Mouse (Mus musculus) hindbrain, embryonic 10.5 days (tissue): ENCODE data around the gene Dzip1l. TPM values are rescaled to one million over a fixed set of nuclear protein-coding genes. Genes with fewer than 3 reads are reported as not detected.
"Not testable (repeated sequence)": the region's sequence is repeated elsewhere in the genome, so short reads cannot be mapped to it uniquely, and the experiment has no call there.

ENCODE experiments used
- DNase-seq: peaks from one replicate; pipeline ENCODE4 v3.0.0-alpha.2; 2017; ENCODE audit warnings: low spot score
- H3K27ac ChIP-seq: fragments of 300-500 bp; sonication (generic); 2 replicates; pipeline ENCODE4 v1.5.1; 2016; ENCODE audit warnings: mild to moderate bottlenecking, moderate library complexity
- H3K27me3 ChIP-seq: fragments of 300-500 bp; sonication (generic); 2 replicates; pipeline ENCODE4 v1.6.1; 2016; ENCODE audit warnings: mild to moderate bottlenecking; ENCODE audit not compliant: poor library complexity, insufficient read depth, severe bottlenecking
- H3K36me3 ChIP-seq: fragments of 300-500 bp; sonication (generic); 2 replicates; pipeline ENCODE4 v1.6.1; 2016; ENCODE audit warnings: mild to moderate bottlenecking, moderate library complexity
- H3K4me1 ChIP-seq: fragments of 300-500 bp; sonication (generic); replicated peaks from 2 replicates; pipeline ENCODE4 v1.6.1; 2016; ENCODE audit warnings: mild to moderate bottlenecking
- H3K4me3 ChIP-seq: fragments of 300-500 bp; sonication (generic); 2 replicates; pipeline ENCODE4 v1.5.1; 2016; ENCODE audit warnings: mild to moderate bottlenecking, moderate library complexity
- H3K9me3 ChIP-seq: fragments of 300-500 bp; sonication (generic); 2 replicates; pipeline ENCODE4 v1.6.1; 2016; ENCODE audit warnings: mild to moderate bottlenecking, moderate library complexity
- WGBS: fragments of 180-500 bp; shearing (Covaris S2); methylation state at CpG from one replicate; pipeline ENCODE4 v1.1.7; 2016; 5-methylcytosine and 5-hydroxymethylcytosine counted together
- polyA plus RNA-seq: library from polyadenylated mRNA; unstranded; fragments of >200 nt; fragmentation: Nextera tagmentation; extraction: Ambion mirVana; gene quantifications from 2 replicates; pipeline ENCODE4 v1.2.1, GENCODE M21; 2016

The Dzip1l gene
- polyA plus RNA-seq = 26.8 and 26.9 TPM in 2 replicates

- peaks cover 49% of the 10 kb centered on the region for H3K4me1 ChIP-seq
- peak within 1 kb of the TSS; percentile 97 for H3K27ac ChIP-seq
- no peaks in the 10 kb centered on the region for H3K9me3 ChIP-seq
- H3K4me3 ChIP-seq = peak within 1 kb of the TSS; percentile 70
- peaks cover 17% of the 10 kb centered on the region for H3K36me3 ChIP-seq
- WGBS = under 1% methylated on average over 44 of the region's 44 CpGs
- H3K27me3 ChIP-seq = no peaks in the 10 kb centered on the region
- peak; percentile 86 for DNase-seq
These were observed at the start of gene Dzip1l for GRCm38 (mm10) chr9:99629281-99630011. TSS of gene Dzip1l (plus strand) at chr9:99629496.

GRCm38 (mm10) chr9:99580655-99581054, 48.6 kb upstream of the Dzip1l start:
- Histone ChIP-seq H3K4me3 (no peak overlapping the region), H3K36me3 (peaks cover 77% of the 10 kb centered on the region), H3K27ac (no peak overlapping the region), H3K9me3 (no peaks in the 10 kb centered on the region), H3K4me1 (peaks cover 19% of the 10 kb centered on the region), H3K27me3 (no peaks in the 10 kb centered on the region)
- WGBS = 60% methylated on average over 2 of the region's 2 CpGs
- peak; percentile 22 for DNase-seq

GRCm38 (mm10) chr9:99587505-99588202, 41.6 kb upstream of the Dzip1l start:
- WGBS = 31% methylated on average over 8 of the region's 8 CpGs
- peak; percentile 74 for DNase-seq
- no peak overlapping the region for H3K4me3 ChIP-seq
- peaks cover 29% of the 10 kb centered on the region for H3K36me3 ChIP-seq
- H3K27ac ChIP-seq = no peak overlapping the region
- no peaks in the 10 kb centered on the region for H3K4me1 ChIP-seq
- no peaks in the 10 kb centered on the region for H3K9me3 ChIP-seq
- no peaks in the 10 kb centered on the region for H3K27me3 ChIP-seq

GRCm38 (mm10) chr9:99591144-99591543, 38.2 kb upstream of the Dzip1l start:
- no peak for DNase-seq
- Histone ChIP-seq H3K9me3 (peaks cover 3% of the 10 kb centered on the region; the same call in 1 of the 2 replicates), H3K4me3 (no peak overlapping the region), H3K36me3 (no peaks in the 10 kb centered on the region), H3K27me3 (no peaks in the 10 kb centered on the region), H3K4me1 (no peaks in the 10 kb centered on the region), H3K27ac (no peak overlapping the region)
- WGBS = 83% methylated on average over 8 of the region's 8 CpGs

DNA sequence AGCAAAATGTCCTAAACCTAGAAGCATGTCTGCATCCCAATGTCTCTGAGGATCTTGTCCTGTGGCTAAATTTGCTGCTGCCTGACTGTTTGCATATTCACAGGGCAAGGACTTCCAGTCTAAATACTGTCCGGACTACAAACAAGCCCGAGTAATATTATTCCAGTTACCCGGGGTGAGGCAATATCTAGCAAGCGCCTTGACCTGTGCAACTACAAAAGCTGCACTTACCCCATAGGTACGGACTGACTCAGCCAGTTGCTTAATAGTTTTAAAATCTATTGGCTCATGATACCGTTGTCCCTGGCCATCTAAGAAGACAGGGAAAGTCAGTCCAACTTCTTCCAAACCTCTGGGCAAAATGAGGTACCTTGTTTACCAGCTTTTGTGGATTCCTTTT, 30.2 kb upstream of the Dzip1l start:
- not testable (repeated sequence) for H3K9me3 ChIP-seq, H3K27ac ChIP-seq, H3K4me1 ChIP-seq, DNase-seq, H3K36me3 ChIP-seq, H3K4me3 ChIP-seq, H3K27me3 ChIP-seq
- 97% methylated on average over 6 of the region's 6 CpGs for WGBS

- Histone ChIP-seq H3K36me3 (no peaks in the 10 kb centered on the region), H3K4me3 (no peak overlapping the region), H3K27me3 (no peaks in the 10 kb centered on the region), H3K9me3 (no peaks in the 10 kb centered on the region), H3K4me1 (no peaks in the 10 kb centered on the region), H3K27ac (no peak overlapping the region)
- no peak for DNase-seq
- WGBS = 80% methylated on average over 2 of the region's 2 CpGs
These were observed 25.7 kb upstream of the Dzip1l start for GRCm38 (mm10) chr9:99603566-99603965.

DNA sequence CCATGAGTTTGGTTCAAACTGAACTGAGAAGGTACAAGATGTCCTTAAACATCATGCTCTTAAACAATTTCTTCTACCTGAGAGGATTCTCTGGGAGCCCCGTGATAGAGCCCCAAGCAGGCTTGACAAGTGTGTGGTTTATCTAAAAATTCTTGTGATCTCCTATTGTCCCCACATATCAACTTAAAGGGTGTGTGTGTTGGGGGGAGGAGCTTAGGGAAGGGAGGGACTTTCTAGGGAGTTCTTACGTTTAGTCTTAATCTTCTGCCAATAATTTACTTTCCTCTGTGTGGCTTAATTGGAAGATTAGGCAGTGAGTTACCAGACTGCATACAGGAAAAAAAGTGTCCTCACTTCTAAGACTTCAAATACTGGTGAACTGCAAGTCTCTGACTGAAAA, 17.1 kb upstream of the Dzip1l start, which contains the start of gene A4gnt:
TSS of gene A4gnt (plus strand) at position 301 of the 400 bp plus-strand sequence.
- Histone ChIP-seq H3K27me3 (no peaks in the 10 kb centered on the region), H3K36me3 (no peaks in the 10 kb centered on the region), H3K9me3 (no peaks in the 10 kb centered on the region), H3K4me1 (no peaks in the 10 kb centered on the region), H3K4me3 (no peak within 1 kb of the TSS), H3K27ac (no peak within 1 kb of the TSS)
- 66% methylated on average over 2 of the region's 2 CpGs for WGBS
- no peak for DNase-seq

- WGBS = 92% methylated on average over 8 of the region's 8 CpGs
- Histone ChIP-seq H3K36me3 (no peaks in the 10 kb centered on the region), H3K27ac (no peak overlapping the region), H3K27me3 (no peaks in the 10 kb centered on the region), H3K9me3 (no peaks in the 10 kb centered on the region), H3K4me3 (no peak overlapping the region), H3K4me1 (no peaks in the 10 kb centered on the region)
- no peak for DNase-seq
These were observed 9.6 kb upstream of the Dzip1l start for GRCm38 (mm10) chr9:99619688-99620087.

- no peak overlapping the region for H3K27ac ChIP-seq
- H3K27me3 ChIP-seq = no peaks in the 10 kb centered on the region
- no peaks in the 10 kb centered on the region for H3K9me3 ChIP-seq
- DNase-seq = no peak
- H3K4me3 ChIP-seq = no peak overlapping the region
- 93% methylated on average over 11 of the region's 11 CpGs for WGBS
- H3K4me1 ChIP-seq = no peaks in the 10 kb centered on the region
- no peaks in the 10 kb centered on the region for H3K36me3 ChIP-seq
These were observed 9.1 kb upstream of the Dzip1l start for GRCm38 (mm10) chr9:99620196-99620595.

- H3K36me3 ChIP-seq = no peaks in the 10 kb centered on the region
- H3K4me1 ChIP-seq = no peaks in the 10 kb centered on the region
- DNase-seq = no peak
- H3K4me3 ChIP-seq = no peak overlapping the region
- H3K9me3 ChIP-seq = no peaks in the 10 kb centered on the region
- 80% methylated on average over 1 of the region's 1 CpGs for WGBS
- H3K27me3 ChIP-seq = no peaks in the 10 kb centered on the region
- no peak overlapping the region for H3K27ac ChIP-seq
These were observed 7.3 kb upstream of the Dzip1l start for GRCm38 (mm10) chr9:99622034-99622433.

GRCm38 (mm10) chr9:99622966-99623365, 6.3 kb upstream of the Dzip1l start:
- Histone ChIP-seq H3K9me3 (no peaks in the 10 kb centered on the region), H3K27ac (no peak overlapping the region), H3K36me3 (no peaks in the 10 kb centered on the region), H3K4me1 (no peaks in the 10 kb centered on the region), H3K27me3 (no peaks in the 10 kb centered on the region), H3K4me3 (no peak overlapping the region)
- DNase-seq = no peak
- 69% methylated on average over 2 of the region's 2 CpGs for WGBS

- no peak for DNase-seq
- no peaks in the 10 kb centered on the region for H3K27me3 ChIP-seq
- H3K4me1 ChIP-seq = peaks cover 7% of the 10 kb centered on the region
- no peaks in the 10 kb centered on the region for H3K36me3 ChIP-seq
- no peaks in the 10 kb centered on the region for H3K9me3 ChIP-seq
- no peak overlapping the region for H3K4me3 ChIP-seq
- H3K27ac ChIP-seq = no peak overlapping the region
- WGBS = 80% methylated on average over 6 of the region's 6 CpGs
These were observed 5.2 kb upstream of the Dzip1l start for GRCm38 (mm10) chr9:99624117-99624516.

DNA sequence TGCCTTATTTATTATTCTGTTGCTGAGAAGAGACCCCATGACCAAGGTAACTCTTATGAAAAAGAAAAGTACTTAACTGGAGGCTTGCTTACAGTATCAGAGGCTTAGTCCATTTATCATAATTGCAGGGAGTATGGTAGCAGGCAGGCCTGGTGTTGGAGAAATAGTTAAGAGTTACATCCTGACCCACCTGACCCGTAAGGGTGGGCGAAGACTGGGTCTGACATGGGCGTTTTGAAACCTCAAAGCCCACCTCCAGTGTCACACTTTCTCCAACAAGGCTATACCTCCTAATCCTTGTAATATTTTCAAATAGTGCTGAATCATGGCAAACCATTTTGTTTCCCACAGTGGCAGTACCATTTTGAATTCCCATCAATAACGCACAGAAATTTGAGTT, 715 bp upstream of the Dzip1l start:
- 51% methylated on average over 4 of the region's 4 CpGs for WGBS
- H3K27ac ChIP-seq = peak overlapping the region; percentile 97
- no peaks in the 10 kb centered on the region for H3K27me3 ChIP-seq
- no peak for DNase-seq
- H3K36me3 ChIP-seq = peaks cover 8% of the 10 kb centered on the region
- H3K9me3 ChIP-seq = no peaks in the 10 kb centered on the region
- H3K4me3 ChIP-seq = peak overlapping the region; percentile 70
- peaks cover 49% of the 10 kb centered on the region for H3K4me1 ChIP-seq
